Mouse (Mus musculus) left cerebral cortex, postnatal 4 days (tissue): ENCODE results near the gene Id3. TPM values are rescaled to one million over a fixed set of nuclear protein-coding genes. Genes with fewer than 3 reads are reported as not detected.
A peak's percentile ranks its signal among the peaks of the same experiment; 100 is the strongest.

Source experiments
- DNase-seq: peaks from one replicate; pipeline ENCODE4 v3.0.0-alpha.2; 2022
- intact Hi-C: fragments of 180-260 bp; cut with DNase I; formaldehyde crosslinking; loops from one replicate; pipeline ENCODE4 v1.15.1; 2025
- total RNA-seq, 2 experiments: library from RNA; stranded (reverse); gene quantifications; 2 replicates each; pipeline ENCODE4 v1.2.3; 2021

Gene Id3
- total RNA-seq, 2 experiments from 2014 or later: 50.9 to 52.7 TPM

GRCm38 (mm10) chr4:136145991-136146711, 2.9 kb downstream of the Id3 start:
- intact Hi-C loops: no loop called here
- DNase-seq: no peak

DNA sequence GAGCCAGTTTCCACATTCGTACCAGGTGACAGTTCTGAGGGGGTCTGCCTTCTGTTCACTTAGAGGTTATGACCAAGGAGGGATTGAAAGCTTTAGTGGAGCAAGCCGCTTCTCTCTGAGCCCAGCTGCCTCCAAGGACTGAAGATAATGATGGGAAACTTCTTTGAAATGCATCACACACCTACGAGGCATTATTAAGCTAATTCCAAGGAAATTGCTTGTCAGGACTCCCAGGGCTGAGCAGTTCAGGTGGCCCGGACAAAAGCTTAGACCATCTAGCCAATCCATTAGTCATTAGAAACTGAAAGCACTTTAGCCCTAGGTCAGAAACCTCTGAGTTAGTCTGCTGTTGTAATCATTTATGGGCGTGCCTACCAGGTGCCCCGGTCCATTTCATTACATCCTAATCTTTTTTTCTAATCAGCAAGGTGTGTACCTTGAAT, 3.4 kb downstream of the Id3 start:
- no peak for DNase-seq
- intact Hi-C loops: no loop called here

DNA sequence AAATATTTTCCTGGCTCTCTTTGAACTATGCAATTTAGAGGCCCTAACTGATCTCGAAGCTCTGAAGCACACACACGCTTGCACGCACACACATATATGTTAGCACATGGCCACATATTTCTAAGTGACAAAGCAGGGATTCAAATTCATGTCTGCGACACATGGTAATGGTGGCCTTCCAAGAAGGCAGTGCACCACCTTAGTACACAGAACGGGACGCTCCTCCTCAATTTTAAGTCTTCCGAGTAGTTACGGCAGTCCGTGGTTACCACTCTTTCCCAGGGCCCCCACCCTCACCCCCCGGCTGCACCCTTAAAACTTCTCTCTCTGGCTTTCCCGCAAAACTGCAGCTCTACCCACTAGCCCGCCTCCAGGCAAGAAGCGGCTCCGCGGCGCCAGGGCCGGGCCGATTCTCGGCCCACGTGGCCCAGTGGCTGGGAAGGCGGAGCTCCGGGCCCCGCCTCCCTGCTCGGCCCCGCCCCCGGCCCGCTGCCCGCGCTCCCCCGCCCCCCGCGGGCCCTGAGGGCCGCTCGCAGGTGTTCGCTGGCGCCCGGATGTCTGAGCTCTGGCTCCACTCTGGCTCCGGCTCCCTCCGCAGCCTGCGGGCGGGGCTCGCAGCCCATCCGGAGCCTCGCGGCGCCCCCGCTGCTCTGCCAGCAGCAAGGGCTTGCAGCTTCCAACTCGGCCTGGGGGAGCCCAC, 4.3 kb downstream of the Id3 start:
- intact Hi-C loops: no loop called here
- DNase-seq: peak; percentile 80

DNA sequence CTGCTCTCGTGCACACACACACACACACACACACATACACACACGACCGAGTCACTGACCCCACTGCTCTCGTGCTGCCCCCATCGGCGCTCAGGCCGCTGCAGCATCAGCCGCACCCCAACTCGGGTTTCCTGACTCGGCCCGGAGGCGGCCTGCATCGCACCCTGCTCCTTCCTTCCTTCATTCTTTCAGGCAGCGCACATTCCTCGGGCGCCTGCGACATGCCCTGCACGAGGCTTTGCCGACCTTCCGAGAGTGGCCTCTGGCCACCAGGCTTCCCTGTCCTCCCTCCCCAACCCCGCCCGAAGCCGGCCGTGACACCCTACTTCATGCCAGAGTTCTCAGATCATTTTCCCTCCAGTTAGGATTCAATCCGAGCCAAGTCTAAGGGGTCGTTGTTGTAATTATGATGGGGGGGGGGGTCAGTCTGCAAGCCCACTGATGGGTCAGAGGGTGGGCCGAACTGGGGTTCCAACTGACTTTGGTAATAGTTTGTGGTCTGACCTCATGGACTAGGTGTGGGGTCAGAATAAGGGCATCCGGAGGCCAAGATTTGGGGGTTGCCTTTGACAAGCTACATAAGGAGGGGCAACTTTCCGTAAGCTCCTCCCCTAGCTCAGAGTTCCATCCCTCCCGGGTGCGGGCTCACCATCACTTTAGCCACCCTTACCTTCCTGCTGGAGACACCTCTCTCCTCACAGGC, 5.2 kb downstream of the Id3 start:
- DNase-seq: no peak
- intact Hi-C loops: no loop called here

GRCm38 (mm10) chr4:136149045-136149379, 5.7 kb downstream of the Id3 start:
- intact Hi-C loops: no loop called here
- no peak for DNase-seq

DNA sequence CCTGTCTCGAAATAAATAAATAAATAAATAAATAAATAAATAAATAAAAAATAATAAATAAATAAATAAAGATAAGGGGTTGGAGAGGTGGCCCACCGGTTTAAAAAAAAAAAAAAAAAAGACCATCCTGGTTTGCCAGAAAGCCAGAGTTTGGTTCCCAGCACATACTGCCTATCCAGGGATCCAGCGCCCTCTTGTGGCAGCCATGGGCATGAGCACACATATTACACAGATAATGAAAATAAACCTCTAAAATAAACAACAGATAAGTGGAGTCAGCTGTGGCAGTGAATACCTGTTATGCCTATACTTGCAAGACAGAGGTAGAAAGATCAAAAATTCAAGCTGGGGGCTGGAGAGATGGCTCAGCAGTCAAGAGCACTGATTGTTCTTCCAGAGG, 6.4 kb downstream of the Id3 start:
- intact Hi-C loops: no loop called here
- DNase-seq: peak; percentile 45

- intact Hi-C loops: no loop called here
These were observed 7.3 kb downstream of the Id3 start for GRCm38 (mm10) chr4:136150596-136150995.

GRCm38 (mm10) chr4:136152821-136153220, 9.5 kb downstream of the Id3 start:
- DNase-seq: no peak
- intact Hi-C loops: no loop called here

More at GRCm38 (mm10) chr4:136150596-136150995, 7.3 kb downstream of the Id3 start:
- DNase-seq: no peak

DNA sequence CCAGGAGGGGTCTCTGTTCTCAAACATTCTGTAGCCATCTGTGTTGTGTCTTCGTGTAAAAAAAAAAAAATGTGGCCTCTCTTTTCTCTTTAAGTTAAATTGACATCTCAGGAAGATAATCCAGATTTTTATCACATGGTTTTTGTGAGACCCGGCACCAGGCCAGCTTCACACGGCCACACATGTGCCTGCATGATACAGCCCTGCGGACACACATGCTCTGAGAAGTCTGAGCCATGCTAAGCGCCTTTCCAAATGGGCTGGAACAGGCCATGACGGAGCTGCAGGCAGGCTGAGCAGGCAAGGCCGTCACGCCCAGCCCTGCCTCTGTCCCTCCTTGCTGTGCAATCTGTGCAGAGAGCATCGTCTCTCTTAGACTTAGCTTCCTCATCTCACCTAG, 11.2 kb downstream of the Id3 start:
- DNase-seq: no peak
- intact Hi-C loops: no loop called here

GRCm38 (mm10) chr4:136158498-136158897, 15.2 kb downstream of the Id3 start:
- intact Hi-C loops: loop anchor here (2.0 kb wide), 1 partner anchor 88 kb away; no protein-coding TSS in a partner anchor
- no peak for DNase-seq

DNA sequence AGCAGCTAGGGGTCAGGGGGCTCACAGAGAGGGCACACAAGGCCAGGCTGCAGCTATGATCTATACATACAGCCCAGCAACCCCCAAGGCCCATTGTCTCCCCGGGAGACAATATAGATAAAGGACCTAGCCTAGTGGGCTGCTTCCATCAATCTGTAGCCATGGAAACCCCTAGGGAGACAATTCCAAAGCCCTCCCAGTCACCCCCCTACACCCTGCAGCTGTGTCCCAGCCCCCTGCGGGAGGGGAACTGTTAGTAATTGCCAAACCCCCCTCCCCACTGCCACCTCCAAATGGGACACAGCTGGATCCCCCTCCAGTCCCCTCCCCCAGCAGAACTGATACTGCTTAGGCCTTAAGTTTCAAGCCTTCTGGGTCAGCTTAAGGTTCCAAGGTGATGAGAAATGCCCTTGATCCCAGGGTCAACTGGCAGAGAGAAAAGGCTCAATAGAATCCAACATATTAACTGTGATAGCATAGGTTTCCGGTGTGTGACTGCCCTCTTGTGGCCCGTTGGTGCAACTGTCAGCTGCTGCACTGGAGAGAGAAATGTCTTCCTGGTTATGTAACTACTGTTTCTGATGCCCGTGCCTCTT, 16.6 kb downstream of the Id3 start:
- peak; percentile 68 for DNase-seq
- intact Hi-C loops: loop anchor here (2.0 to 5.0 kb wide), 3 partner anchors 42 to 203 kb away; no protein-coding TSS in a partner anchor

DNA sequence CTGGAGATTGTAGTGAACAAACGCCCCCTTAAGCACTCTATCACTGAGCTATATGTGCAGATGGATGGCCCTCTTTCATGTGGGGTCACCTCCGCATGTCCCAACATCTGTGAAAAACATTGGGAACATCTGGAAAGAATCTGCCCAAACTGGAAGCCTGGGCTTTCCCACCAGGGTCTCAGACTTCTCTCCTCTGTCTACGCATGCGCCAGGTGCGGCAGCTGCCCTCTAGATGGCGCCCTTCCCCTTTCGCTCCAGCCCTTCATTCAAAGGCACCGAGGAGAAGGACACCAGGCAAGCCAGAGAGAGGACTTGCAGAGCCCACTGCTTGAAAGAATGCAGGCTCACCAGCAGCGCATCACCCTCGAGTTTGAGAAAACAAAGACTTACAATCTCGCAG, 20.2 kb downstream of the Id3 start:
- DNase-seq: peak; percentile 90
- intact Hi-C loops: loop anchor here (5.0 kb wide), 2 partner anchors 39 to 206 kb away; no protein-coding TSS in a partner anchor

- no peak for DNase-seq
- intact Hi-C loops: loop anchor here (5.0 kb wide), 2 partner anchors 37 to 208 kb away; no protein-coding TSS in a partner anchor
These were observed 21.7 kb downstream of the Id3 start for GRCm38 (mm10) chr4:136164981-136165380.

GRCm38 (mm10) chr4:136167701-136168100, 24.4 kb downstream of the Id3 start:
- intact Hi-C loops: no loop called here
- DNase-seq: no peak

DNA sequence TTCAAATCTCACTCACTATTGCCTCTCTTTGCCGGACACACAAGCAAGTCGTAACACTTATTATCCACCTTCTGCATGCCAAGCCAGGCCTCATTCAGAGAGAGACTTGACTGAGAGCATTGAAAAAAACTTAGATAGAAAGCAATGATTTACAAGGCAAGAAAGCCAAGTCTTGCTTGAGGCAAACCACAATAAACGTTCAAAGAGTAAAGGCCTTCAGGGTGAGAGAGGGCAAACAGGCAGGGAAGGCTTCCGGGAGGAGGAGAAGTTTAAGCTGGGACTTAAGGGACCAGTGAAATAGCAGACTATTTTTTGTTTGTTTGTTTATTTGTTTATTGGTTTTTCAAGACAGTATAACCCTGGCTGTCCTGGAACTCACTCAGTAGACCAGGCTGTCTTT, 27.1 kb downstream of the Id3 start:
- no peak for DNase-seq
- intact Hi-C loops: no loop called here

- intact Hi-C loops: no loop called here
- no peak for DNase-seq
These were observed 28.2 kb downstream of the Id3 start for GRCm38 (mm10) chr4:136171455-136171854.

DNA sequence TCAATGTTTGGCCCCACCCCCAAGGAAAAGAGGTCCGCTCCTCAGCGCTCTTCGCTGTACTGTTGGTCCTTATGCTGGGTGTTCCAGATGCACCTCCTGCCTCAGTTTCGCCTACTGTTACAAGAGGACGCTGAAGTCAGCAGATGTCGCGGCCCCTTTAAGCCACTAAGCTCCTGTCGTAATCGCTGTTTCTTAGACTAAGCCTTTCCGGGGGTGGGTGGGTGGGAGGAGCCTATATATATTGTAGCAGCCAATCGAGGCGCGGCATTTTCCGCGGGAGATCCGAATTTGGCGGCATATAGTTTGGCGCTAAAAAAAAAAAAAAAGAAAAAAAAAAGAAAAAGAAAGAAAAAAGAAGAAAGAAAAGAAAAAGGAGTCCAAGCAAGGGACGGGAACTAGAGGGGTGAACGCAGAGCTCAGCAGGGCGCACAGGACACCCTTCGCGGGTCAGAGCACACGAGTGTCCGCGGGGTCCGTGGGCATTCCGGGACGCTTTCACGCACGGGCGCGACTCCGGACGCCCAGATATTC, 28.8 kb downstream of the Id3 start, which contains the start of gene E2f2:
Gene E2f2, plus strand, starts transcription at position 384 of the 531 bp plus-strand sequence.
- intact Hi-C loops: no loop called here
- DNase-seq: peak; percentile 78

DNA sequence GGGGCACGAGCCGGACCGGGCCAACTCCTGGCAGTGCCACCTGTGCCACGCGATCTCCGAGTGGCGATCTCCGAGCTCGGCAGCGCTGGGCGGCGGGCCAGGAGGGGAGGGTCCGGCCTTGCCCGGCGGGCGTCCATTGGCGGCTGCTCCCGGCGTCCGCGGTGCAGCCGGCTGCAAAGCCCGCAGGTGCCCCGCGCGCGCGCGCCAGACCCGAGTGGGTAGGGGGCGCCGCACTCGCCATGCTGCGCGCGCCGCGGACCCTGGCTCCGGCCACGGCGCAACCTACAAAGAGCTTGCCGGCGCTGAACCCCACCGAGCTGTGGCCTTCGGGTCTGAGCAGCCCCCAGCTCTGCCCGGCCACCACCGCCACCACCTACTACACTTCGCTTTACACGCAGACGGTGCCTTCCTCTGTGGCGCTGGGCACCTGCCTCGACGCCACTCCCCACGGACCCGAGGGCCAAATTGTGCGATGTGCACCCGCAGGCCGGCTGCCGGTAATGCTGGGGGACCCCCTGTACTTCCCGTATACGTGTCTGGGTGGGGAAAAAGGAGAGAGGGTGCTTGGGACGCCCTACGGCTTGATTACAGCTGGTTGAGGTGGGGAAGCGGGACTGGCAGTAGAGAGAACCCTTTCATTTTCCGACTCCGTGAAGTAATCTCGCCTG, 29.4 kb downstream of the Id3 start:
- intact Hi-C loops: no loop called here
- peak; percentile 90 for DNase-seq

- no peak for DNase-seq
- intact Hi-C loops: no loop called here
These were observed 30.0 kb downstream of the Id3 start for GRCm38 (mm10) chr4:136173210-136173715.
